Mouse (Mus musculus) activated CD4-positive, CD25-positive, alpha-beta regulatory T cell, adult 9 weeks (primary cell): ENCODE results near the gene Hyls1. TPM values are rescaled to one million over a fixed set of nuclear protein-coding genes. Genes with fewer than 3 reads are reported as not detected.

Experiments
- polyA plus RNA-seq: library from polyadenylated mRNA; unstranded; fragments of 100-300 nt; shearing (Covaris generic); gene quantifications from one replicate; pipeline ENCODE4 v1.2.1, GENCODE M21; 2017

The Hyls1 gene
- polyA plus RNA-seq: 11.9 TPM

GRCm38 (mm10) chr9:35569571-35570534, at the start of gene Hyls1, which contains the start of gene Pate2:
Hyls1 (minus strand) TSS chr9:35570398.
Pate2 (plus strand) TSS chr9:35570284.

GRCm38 (mm10) chr9:35611841-35612240, 41.6 kb upstream of the Hyls1 start, which contains the start of gene Pate4:
Pate4 (minus strand) TSS chr9:35611941.

GRCm38 (mm10) chr9:35558257-35559008, 11.8 kb downstream of the Hyls1 start, which contains the start of the genes Ddx25 and Pus3:
Ddx25 (minus strand) TSS chr9:35558528.
Pus3 (plus strand) TSS chr9:35558595.

GRCm38 (mm10) chr9:35518169-35518568, 52.0 kb downstream of the Hyls1 start, which contains the start of gene Gm1113:
Gm1113 (minus strand) TSS chr9:35518269.

Other genes with a start within 250 kb of the Hyls1 start
- 3.8 TPM for gene Cdon, start 149.3 kb downstream of the Hyls1 start, polyA plus RNA-seq
- gene Gm1113, start 52.1 kb downstream of the Hyls1 start, polyA plus RNA-seq: not detected
- gene Ddx25, start 11.9 kb downstream of the Hyls1 start, polyA plus RNA-seq: 0.09 TPM
- gene Pus3, start 11.8 kb downstream of the Hyls1 start, polyA plus RNA-seq: 42.1 TPM
- not detected for gene Pate2, start 114 bp downstream of the Hyls1 start, polyA plus RNA-seq
- not detected for gene Pate4, start 41.5 kb upstream of the Hyls1 start, polyA plus RNA-seq
- not detected for gene Pate3, start 77.8 kb upstream of the Hyls1 start, polyA plus RNA-seq
- not detected for gene Pate1, start 117.0 kb upstream of the Hyls1 start, polyA plus RNA-seq
- gene Gm17677, start 170.7 kb upstream of the Hyls1 start, polyA plus RNA-seq: not detected
- not detected for gene Gm17727, start 207.7 kb upstream of the Hyls1 start, polyA plus RNA-seq
- gene Gm27235, start 219.7 kb upstream of the Hyls1 start, polyA plus RNA-seq: not detected
- gene D730048I06Rik, start 219.7 kb upstream of the Hyls1 start, polyA plus RNA-seq: not detected